Mouse (Mus musculus): ENCODE results near the gene Cul4b.

DNA sequence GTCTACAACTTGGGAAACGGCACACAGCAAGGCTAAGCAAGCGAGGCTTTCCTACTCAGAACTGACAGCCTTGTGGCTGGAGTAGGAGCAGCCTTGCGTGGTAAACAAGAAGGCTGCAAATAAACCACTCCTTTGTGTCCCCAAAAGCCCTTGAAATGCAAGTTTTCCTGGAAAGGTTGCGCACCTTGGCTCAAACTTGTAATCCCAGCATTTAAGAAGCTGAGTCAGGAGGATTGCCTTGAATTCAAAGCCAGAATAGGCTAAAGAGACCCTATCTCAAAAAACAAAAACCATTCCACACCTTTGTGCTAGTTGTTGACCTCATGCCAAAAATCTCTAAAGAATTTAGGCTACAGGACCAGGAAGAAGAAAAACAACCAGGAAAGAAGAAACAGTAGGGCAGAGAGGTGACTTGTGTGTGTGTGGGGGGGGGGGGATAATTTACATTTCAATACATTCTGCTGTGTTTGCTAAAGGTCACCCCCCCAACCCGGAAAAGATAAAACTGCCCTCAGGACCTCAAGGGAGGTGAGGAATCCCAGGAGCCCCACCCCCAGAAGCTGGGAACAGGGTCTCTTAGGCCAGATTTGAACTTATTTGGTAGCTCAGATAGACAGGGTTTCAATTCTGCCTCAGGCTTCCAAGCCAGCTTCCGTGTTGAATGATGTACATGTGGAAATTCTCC lies 9.3 kb downstream of the Cul4b start:
- TF ChIP-seq CTCF (IDR thresholded peaks at IDR 0.05; ENCODE audit: low read depth, low read length): no peak
- TF ChIP-seq POLR2AphosphoS5 (IDR thresholded peaks at IDR 0.05; ENCODE audit: insufficient replicate concordance, low read depth, low read length): no peak
- no peak for TF ChIP-seq GATA1 (IDR thresholded peaks at IDR 0.05; ENCODE audit: borderline replicate concordance, low read length)

All from G1E (cell line).